Mouse (Mus musculus) heart, adult 2 months (tissue): ENCODE data around the gene Kdm6a.
A peak's percentile ranks its signal among the peaks of the same experiment; 100 is the strongest.

ENCODE experiments used
- CTCF ChIP-seq: fragments of 200-600 bp; IDR thresholded peaks from 2 replicates; pipeline ENCODE4 v1.8.1; 2022; ENCODE audit warnings: antibody characterized with exemption, mild to moderate bottlenecking, moderate library complexity
- POLR2A ChIP-seq: fragments of 200-500 bp; IDR thresholded peaks from 2 replicates; pipeline ENCODE4 v1.6.1; 2011; ENCODE audit warnings: mild to moderate bottlenecking, low read depth, low read length, control low read depth; ENCODE audit not compliant: insufficient read depth

DNA sequence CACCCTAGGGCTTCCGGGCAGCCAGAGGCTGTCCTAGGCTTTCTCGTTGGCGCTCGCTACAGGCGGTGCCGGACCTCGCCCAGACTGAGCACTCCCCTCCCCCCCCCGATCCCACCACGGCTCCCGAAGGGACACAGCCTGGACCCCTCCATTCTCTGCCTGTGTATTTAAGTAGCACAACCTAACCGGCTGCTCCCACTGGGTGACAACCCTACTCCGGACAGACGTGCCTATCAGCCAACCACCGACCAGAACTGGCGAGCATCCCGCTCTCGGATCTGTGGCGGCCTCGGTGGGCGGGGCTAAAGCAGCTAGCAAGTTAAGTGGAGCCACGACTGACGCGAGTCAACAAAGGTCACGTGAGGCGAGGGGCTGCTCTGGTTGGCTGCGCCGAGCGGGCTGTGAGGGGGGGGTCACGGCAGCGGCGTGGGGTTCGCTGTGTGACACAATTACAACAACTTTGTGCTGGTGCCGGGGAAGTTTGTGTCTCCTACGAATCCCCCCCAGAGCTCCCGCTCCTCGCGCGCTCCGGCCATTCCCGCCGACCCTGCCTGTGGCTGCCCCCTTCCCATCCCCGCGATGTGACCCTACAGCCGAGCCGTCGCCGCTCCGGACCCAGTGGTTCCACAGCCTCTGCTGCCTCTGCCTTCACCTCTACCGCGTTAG lies at the start of gene Kdm6a:
- TF ChIP-seq CTCF (no peak), POLR2A (peak; percentile 80)
